Mouse (Mus musculus) MEL (cell line): ENCODE measurements around the gene Ppfibp2.

Experiments
- JUND ChIP-seq: IDR thresholded peaks from 2 replicates; pipeline ENCODE4 v1.6.1; 2011; ENCODE audit warnings: low read depth, mild to moderate bottlenecking, improper control_type of control experiment, low read length
- MAZ ChIP-seq: IDR thresholded peaks from 2 replicates; pipeline ENCODE4 v1.6.1; 2012; ENCODE audit warnings: low read depth, mild to moderate bottlenecking, inconsistent platforms, low read length, improper control_type of control experiment
- TBP ChIP-seq: IDR thresholded peaks from 2 replicates; pipeline ENCODE4 v1.8.0; 2011; ENCODE audit warnings: low read depth, low read length, improper control_type of control experiment

DNA sequence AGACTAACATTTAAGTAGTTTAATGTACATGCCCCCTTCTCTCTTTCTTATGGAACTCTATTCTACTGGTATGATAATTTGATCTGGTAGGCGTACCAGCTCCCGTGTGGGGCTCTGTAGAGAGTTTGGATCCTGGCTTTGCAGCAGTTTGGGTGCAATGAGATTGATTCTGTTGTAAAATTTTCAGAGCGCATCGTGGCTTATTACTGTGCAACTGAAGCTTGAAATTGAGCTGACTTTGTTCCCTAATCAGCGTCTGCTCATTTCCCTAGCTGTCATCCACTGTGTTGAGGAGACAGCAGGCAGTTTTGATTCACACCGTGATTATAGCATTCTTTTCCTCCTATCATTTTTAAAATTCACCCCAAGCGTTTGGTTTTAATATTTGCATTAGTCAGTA is 42.4 kb downstream of the Ppfibp2 start:
- TF ChIP-seq TBP (no peak), JUND (no peak), MAZ (no peak)
